Mouse (Mus musculus): ENCODE data around the gene Ppara.

Gene Ppara

DNA sequence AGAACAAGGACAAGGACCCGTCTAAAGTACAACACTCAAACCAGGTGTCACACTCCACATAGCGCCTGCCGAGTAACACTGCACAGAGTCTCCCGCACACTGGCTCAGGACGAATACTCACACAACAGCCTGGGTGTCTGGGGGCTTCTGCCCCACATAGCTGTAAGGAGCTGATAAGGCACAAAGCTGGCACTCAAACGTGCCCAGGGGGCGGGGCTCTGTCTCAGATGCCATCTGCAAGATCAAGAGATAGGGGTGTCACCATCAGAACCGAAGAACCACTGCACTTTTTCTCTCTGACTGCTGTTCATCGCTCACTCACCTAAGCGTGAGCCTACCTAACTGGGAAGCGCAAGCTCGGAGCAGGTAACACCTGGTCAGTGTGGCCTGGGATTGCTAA is 74.3 kb downstream of the Ppara start:
- no peak for DNase-seq

DNA sequence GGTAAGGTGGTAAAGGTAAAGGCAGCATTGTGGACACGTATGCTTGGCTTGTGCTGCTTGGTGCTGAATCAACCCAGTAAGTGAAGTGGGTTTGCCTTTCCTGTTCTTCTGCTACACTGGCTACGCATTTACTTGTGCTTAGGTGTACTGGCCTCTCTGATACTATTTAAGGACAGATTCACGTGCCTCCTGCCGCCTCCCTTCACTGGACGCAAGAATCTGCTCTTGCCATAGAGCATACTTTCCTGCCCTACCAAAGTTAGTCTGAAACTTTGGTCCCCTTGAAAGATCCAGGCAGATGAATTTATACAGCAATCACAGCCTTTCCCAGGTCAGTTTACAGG is 75.7 kb downstream of the Ppara start:
- no peak for DNase-seq

DNA sequence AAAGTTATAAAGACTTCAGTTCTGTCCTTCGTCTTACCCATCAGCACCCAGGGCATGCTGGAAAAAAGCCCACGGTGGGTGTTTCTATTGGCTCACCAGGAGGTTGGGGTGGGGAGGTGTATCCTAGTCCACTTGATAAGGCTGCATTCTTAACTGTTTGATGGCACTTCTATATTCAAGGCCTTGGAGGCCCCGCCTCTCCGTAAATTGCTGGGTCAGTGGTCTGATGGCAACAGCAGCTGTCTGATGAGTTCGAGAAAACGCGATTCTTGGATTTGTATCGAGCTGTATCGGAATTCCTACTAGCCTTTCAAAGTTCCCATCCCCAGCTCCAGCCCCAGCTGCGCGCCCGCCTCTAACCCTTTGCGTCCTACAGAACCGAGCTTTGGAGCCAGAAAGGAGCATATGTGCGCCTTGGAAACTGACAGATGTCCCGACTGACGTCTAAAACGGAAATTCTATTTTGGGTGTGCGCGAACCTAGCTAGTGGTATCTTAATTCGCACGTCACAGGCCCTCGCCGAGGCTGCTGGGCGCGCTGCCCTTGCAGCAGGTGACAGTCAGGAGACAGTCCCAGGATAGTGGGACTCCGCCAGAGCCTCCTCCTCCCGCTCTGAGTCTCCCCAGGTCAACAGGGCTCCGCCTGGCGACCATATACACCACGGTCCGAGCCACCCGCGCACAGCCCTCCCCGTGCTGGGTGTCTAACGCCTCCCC is 76.2 kb downstream of the Ppara start:
- peak; percentile 28 to 54 for DNase-seq

DNA sequence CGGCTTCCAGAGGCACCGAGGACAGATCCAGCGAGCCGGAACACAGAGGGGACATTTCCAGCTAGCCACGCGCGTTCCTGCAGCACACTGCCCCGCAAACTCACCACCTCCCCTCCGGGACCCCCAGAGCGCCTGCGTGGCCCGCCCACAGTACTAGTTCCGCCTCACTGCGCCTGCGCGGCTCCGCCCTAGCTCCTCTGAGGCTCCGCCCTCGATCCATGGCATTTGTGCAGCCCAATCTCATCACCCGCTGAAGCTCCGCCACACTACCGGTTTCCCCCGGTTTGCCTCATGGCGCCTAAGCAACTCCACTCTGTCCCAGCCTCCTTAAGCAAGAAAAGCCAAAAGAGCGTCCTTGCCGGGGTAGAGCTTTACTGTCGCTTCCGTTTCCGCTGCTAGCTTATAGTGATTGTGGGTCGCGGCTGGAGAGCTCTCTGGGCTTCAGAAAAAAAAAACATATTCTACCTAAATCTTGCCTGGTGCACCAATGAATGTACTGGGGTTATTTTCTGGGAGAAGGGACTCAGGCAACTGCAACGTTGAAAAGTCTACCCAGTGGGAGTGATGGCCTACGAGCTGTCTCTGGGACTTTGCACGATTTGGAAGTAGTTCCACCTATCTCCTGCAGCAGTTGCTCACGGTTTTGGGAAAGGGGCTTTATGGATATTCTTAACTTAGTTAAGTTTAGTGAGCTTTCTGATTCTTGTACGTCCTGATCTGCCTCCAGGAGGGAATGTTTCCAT is 76.9 kb downstream of the Ppara start, which contains the start of gene Cdpf1:
Gene Cdpf1 (minus strand): TSS at position 163 of the 743 bp plus-strand sequence.
- peak; percentile 99 for DNase-seq

DNA sequence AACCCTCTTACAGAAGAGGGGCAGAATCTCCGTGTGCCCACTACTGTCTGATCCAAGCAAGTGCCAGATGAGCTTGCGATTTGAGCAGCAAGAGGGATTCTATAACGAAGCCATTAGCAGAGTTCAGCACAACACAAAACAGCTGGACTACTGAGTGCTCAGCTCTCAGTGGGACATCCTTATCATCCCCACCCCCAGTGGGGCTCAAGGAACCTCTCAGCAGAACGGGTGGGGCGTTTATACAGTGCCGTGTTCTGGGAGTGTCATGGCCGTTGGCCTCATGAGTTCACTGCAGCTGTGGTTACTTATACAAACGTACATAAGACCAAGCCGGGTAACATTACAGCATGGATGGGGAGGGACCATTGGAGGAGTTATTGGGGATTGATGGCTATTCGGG is 78.6 kb downstream of the Ppara start:
- no peak for DNase-seq

DNA sequence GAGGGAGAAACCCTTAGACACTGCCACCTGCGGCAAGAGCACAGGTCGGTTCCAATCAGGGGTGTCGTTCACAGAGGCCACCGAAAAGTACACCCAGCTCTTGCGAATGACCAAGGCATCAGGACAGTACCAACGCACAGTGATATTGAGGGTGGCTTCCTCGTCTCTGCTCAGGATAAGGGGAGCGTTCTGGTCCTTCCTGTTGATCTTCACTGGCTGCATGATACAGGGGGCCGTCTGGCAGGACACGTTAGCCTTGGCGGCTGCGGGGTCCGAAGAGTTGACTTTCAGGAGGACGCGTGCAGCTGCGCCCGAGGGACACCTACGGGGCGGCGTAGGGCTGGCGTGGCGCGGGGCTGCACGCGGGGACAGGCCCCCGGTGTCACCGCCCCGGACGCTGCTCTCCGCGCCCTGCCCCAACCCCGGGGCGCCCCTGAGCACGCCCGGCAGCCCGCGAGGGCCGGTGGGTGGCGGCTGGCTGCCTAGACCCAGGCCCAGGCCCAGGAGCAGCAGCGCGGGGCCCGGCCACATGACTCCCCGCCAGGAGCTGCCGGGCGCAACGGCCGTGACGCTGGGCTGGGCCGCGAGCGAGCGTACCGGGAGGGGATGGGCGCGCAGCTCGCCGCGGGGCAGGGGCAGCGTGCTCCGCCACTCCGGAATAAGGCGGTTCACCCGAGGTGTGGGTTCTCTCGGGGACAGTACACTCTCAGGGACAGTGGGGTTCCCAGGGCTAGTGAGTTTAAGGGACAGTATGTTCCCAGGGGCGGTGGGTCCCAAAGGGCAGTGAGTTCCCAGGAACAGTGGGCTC is 86.6 kb downstream of the Ppara start, which contains the start of gene Pkdrej:
Gene Pkdrej (minus strand): TSS at position 532 of the 808 bp plus-strand sequence.
- peak; percentile 60 to 74 for DNase-seq

DNA sequence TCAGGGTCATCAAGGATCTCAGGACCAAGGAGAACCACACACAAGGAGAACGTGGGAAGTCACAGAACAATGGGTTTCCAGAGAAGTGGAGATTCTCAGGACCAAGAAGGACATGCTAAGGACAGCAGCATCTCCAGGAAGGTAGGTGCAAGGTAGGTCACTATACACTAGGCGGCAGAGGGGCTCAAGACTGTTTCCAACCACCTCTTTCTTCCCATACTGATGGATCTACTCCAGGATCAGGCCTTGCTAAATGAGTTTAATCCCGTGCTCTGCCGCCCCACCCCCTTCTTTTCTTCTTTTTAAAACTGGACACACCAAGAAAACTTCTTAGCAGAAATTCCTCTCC is 87.2 kb downstream of the Ppara start:
- peak in 1 of 2 experiments; percentile 45 for DNase-seq

DNA sequence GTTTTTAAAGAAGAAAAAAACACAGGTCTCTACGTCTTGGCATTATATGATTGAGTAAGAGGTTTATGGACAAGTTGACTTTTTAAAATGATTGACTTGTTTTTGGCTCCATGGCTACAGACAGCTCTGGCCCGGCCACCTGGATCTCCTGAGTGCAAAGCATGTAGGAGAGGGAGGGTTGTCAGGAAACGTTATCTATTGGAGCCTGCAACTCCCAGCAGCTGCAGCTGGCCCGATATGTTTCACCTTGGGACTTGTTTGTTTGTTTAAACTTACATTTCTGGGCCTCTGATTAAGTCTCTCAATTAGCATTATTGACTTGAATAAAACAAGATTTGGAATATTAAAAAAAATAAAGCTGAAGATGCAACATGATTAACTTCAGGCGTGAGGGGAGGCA is 91.9 kb downstream of the Ppara start:
- DNase-seq: no peak

DNA sequence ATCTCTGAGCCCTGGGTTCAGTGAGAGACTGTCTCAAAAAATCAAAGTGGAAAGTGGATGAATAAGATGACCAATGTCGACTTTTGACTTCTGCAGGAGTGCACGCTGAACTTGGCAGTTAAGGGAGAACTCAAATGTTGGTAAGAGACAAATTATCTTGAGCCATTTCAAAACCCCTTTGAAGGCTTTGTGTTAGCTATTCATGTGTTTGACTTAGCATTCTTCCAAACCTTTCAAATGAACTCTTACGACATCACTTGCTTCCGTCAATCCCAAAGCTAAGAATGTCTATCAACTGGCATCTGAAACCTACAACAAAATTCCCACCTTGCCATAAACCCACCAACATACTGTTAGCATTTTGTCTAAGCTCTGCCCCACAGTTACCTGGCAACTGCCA is 93.3 kb downstream of the Ppara start:
- no peak for DNase-seq

DNA sequence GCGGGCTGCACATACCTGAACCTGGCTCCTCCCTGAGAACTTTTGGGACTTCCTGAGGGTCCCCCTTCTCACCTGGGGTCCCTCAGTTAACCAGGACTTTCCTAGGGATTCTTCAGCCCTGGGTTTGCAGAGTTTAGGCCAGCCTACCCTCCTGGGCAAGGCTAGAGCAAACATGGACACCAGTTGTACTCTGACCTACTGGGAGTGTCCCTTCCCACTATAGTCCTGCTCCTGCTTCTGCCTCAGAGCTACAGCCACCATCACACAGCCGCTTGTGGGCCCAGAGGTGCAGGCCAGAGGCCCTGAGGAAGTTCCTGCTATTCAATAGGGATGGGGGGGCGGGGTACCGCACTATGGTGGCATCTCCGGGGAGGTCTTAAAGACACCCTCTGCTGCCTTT is 94.7 kb downstream of the Ppara start:
- DNase-seq: no peak

DNA sequence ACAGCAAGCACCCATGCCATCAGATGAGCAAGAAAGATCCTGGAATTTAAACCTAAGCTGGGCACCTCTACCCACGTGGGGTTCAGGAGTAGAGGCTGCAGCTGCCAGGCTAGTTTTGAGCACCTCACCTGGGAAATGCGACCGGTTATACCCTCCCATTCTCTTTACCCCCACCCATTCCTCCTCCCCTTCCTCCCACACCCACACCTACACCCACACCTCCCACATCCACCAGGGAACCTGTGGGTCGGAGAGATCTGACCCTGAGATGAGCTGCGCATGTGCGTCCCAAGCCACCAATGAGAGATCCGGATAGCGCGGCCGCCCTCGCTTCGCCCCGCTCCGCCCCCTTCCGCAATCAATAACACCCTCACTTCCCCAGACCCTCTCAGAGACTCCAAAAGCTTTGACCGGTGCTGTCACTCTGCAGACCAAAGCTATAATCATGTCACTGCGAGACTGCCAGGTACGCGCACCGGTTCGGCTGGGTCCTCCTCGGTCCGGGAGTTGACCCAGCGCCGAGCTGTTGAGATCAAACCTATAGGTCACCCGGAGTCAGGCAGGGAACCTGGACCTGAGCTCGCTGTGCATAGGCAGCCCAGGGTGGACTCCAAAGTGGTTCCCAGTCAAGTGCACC is 97.3 kb downstream of the Ppara start, which contains the start of gene Ttc38:
Gene Ttc38 (plus strand): TSS at position 353 of the 637 bp plus-strand sequence.
- DNase-seq: peak; percentile 85 to 89

DNA sequence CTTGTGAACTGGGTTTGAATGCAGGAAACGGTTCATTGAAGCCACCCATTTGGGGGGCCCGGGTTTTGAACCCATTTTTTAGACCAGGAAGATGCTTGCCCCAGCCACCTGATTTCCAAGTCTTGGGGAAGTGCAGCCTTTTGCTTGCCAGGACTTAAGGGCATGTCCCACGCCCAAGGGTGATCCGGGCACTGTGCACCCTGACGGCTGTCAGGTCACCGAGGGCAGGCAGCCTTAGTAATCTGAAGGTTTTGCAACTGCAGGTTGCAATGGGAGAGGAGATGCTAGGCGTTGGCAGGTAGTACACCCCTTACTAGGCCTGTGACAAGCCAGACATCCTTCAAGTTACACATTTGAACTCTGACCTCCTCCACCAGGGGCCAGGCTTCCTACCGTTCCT is 97.8 kb downstream of the Ppara start:
- DNase-seq: no peak

DNA sequence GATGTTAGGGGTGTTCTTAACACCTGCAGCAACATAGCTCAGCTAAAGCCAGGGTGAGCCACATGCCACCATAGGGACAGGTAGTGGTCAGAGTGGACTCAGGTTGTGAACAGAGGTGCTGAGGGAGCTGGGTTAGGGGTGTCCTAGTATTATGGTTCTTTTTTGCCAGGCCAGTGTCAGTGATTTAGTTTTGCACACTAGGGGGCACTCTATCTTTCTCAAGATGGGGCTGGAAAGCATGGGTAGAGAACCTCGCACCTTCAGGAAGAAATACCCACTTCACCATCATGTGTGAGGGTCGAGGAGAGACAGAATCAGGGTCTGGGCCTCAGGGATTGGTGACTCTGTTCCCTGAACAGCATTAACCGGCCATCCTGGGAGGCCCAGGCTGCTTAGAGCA is 100.6 kb downstream of the Ppara start:
- DNase-seq: no peak

DNA sequence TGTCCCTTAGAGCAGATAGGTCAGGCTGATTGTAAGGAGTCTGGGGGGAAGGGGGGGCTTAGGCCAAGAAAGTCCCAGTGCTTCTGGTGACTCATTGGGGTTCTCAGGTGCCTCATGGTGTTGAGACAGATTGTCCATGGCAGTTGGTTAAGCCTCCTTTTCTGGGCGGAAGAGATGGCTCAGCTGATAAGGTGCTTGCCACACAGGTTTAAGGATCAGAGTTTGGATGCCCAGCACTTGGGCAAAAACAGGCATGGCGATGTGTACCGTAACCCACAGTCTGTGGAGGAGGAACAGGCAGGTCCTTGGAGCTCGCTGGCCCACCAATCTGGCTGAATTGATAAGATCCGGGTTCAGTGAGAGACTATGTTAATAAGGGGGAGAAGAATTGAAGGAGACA is 102.1 kb downstream of the Ppara start:
- no peak for DNase-seq

DNA sequence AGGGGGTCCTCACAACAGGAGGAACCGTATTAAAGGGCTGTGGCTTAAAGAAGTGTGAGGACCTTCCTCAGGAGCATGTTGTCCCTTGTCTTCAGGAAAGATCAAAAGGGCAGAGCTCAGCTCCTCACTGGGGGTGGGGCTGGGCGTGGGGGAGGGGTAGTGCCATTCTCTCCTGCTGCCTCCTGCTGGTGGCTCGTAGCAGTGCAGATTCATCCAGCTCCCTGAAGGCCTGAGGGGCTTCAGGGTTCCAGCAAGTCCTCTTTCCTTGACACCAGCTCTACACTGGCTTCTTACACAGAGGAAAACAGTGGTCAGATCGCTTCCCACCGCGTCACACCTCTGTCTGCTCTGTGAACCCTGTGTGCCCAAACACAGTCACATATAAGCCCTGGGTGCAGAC is 106.2 kb downstream of the Ppara start:
- DNase-seq: peak; percentile 69 to 72

DNA sequence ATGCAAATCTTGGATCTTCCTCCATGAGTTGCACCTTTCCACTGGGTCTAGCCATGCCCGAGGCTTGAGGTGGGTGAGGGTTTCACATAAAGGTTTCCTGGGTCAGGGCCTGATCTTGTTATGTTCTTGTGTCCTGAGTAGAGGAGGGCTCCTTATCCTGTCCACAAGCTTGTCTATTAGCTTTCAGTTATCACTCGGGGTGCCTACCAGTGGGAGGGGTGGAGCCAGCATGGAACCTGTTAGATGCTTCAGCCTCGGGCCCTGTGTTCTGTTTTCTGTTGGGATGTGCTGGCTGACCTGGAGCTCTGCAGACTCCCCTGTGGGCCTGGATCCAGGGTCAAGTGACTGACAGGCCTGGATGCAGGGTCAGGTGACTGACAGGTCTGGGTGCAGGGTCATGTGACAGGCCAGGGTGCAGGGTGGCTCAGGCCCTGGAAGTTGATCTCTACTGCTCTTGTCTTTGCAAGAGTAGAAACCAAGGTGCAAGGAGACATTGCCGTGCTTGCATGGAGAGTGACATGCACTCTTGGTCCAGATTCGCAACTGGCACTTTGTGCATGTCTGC is 107.1 kb downstream of the Ppara start:
- no peak for DNase-seq

DNA sequence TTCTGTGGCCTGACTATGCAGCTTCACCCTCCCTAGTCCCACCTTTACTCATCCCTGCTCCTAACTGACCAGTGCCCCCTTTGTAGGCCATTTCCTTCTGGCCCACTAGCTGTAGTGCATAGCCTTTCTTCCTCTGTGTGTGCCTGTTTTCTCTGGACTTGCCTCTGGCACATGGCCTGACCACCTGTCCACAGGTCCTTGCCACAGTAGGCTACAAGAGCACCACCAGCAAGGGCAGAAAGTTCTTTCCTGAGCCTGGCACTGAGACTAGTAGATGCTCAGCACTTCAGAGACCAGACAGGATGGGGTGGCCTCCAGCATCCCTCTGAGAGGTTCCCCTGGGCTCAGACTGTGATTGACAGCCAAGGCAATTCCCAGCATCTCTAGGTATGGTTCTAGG is 110.3 kb downstream of the Ppara start:
- DNase-seq: no peak

DNA sequence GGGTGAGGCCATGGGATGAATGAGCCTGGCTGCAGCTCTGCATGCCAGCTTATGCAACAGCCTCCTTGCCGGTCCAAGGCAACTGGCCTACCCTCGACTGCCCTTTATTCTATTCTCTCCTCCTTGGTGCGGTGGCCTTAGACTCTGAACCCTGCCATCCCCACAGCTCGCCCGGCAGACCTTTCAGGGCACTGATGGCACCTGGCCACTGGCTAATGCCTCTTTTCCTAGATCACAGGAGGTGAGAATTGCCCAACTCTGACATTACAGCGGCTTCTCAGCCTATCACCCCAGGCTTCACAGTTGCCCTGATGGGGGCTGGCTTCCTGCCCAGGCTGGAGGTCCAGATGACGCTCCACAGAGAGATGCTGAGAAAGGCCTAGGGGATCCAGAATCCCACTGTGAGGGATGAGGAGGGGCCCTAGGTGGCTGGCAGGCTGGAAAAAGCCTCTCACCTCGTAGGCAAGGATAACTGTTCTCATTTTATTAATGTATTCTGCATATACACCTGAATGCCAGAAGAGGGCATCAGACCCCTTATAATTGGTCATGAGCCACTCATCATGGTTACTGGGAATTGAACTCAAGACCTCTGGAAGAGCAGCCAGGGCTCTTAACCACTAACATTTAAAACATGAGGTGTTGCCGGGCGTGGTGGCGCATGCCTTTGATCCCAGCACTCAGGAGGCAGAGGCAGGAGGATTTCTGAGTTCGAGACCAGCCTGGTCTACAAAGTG is 117.0 kb downstream of the Ppara start:
- DNase-seq: no peak
